Mouse (Mus musculus) midbrain, embryonic 16.5 days (tissue): ENCODE measurements around the gene Sf3a1. TPM values are rescaled to one million over a fixed set of nuclear protein-coding genes. Genes with fewer than 3 reads are reported as not detected.

ENCODE experiments used
- ATAC-seq: fragments of 200-750 bp; cut with Nextera tagmentation; 2 replicates; pipeline ENCODE4 v1.8.0; 2017; ENCODE audit warnings: moderate TSS enrichment
- H3K27ac ChIP-seq: fragments of 300-500 bp; sonication (generic); 2 replicates; pipeline ENCODE4 v1.5.1; 2014; ENCODE audit warnings: mild to moderate bottlenecking, low read length, mixed read lengths
- H3K27me3 ChIP-seq: fragments of 300-500 bp; sonication (generic); 2 replicates; pipeline ENCODE4 v1.6.1; 2014; ENCODE audit warnings: low read depth, low read length, mixed read lengths; ENCODE audit not compliant: control insufficient read depth, insufficient read depth
- H3K36me3 ChIP-seq: fragments of 300-500 bp; sonication (generic); 2 replicates; pipeline ENCODE4 v1.6.1; 2014; ENCODE audit warnings: mild to moderate bottlenecking, low read length, moderate library complexity, mixed read lengths; ENCODE audit not compliant: control insufficient read depth, insufficient read depth
- H3K4me1 ChIP-seq: fragments of 300-500 bp; sonication (generic); 2 replicates; pipeline ENCODE4 v1.6.1; 2014; ENCODE audit warnings: mild to moderate bottlenecking, low read length, mixed read lengths; ENCODE audit not compliant: control insufficient read depth, insufficient read depth
- H3K4me2 ChIP-seq: fragments of 300-500 bp; sonication (generic); 2 replicates; pipeline ENCODE4 v1.6.1; 2014; ENCODE audit warnings: mild to moderate bottlenecking, low read length, mixed read lengths
- H3K4me3 ChIP-seq: fragments of 300-500 bp; sonication (generic); 2 replicates; pipeline ENCODE4 v1.5.1; 2014; ENCODE audit warnings: low read depth, mild to moderate bottlenecking, low read length, moderate library complexity, mixed read lengths
- H3K9ac ChIP-seq: fragments of 300-500 bp; sonication (generic); 2 replicates; pipeline ENCODE4 v1.6.1; 2014; ENCODE audit warnings: low read depth, low read length, mixed read lengths
- H3K9me3 ChIP-seq: fragments of 300-500 bp; sonication (generic); replicated peaks from 2 replicates; pipeline ENCODE4 v1.6.1; 2014; ENCODE audit warnings: mild to moderate bottlenecking, low read length, mixed read lengths; ENCODE audit not compliant: control insufficient read depth, poor library complexity, severe bottlenecking
- WGBS: fragments of 180-500 bp; shearing (Covaris S2); extraction: QIAGEN DNeasy Blood & Tissue Kit; methylation state at CpG from one replicate; pipeline ENCODE4 v1.1.7; 2014; 5-methylcytosine and 5-hydroxymethylcytosine counted together
- polyA plus RNA-seq: library from polyadenylated mRNA; unstranded; fragments of >200 nt; fragmentation: Nextera tagmentation; extraction: Ambion mirVana; gene quantifications from 2 replicates; pipeline ENCODE4 v1.2.1, GENCODE M21; 2015

The Sf3a1 gene
- polyA plus RNA-seq, 1 experiment from 2014 or later: 53.8 TPM

- 72% methylated on average over 17 of the region's 17 CpGs for whole genome bisulfite sequencing
- Histone ChIP-seq H3K36me3 (no peaks in the 10 kb centered on the region), H3K9ac (no peak overlapping the region), H3K27ac (no peak overlapping the region), H3K4me3 (no peak overlapping the region), H3K27me3 (peaks cover 12% of the 10 kb centered on the region), H3K4me2 (no peak overlapping the region), H3K4me1 (peaks cover 7% of the 10 kb centered on the region; the same call in 1 of the 2 replicates), H3K9me3 (no peaks in the 10 kb centered on the region; the same call in 1 of the 2 replicates)
- no peak for ATAC-seq
Measured at GRCm38 (mm10) chr11:4222046-4222950, 62.1 kb downstream of the Sf3a1 start.

GRCm38 (mm10) chr11:4223393-4224188 lies 63.4 kb downstream of the Sf3a1 start:
- H3K9me3 ChIP-seq: no peaks in the 10 kb centered on the region
- no peak overlapping the region for H3K27ac ChIP-seq
- ATAC-seq: no peak
- no peaks in the 10 kb centered on the region; the same call in 1 of the 2 replicates for H3K27me3 ChIP-seq
- no peak overlapping the region for H3K4me3 ChIP-seq
- no peak overlapping the region for H3K4me2 ChIP-seq
- H3K36me3 ChIP-seq: no peaks in the 10 kb centered on the region
- H3K4me1 ChIP-seq: no peaks in the 10 kb centered on the region
- H3K9ac ChIP-seq: no peak overlapping the region
- 34% methylated on average over 6 of the region's 7 CpGs for WGBS

- Histone ChIP-seq H3K9me3 (no peaks in the 10 kb centered on the region), H3K4me3 (no peak overlapping the region)
- no peak for ATAC-seq
Measured at GRCm38 (mm10) chr11:4224223-4224622, 64.1 kb downstream of the Sf3a1 start.

GRCm38 (mm10) chr11:4226569-4227325 lies 66.6 kb downstream of the Sf3a1 start:
- no peak for ATAC-seq

More at GRCm38 (mm10) chr11:4224223-4224622, 64.1 kb downstream of the Sf3a1 start:
- Histone ChIP-seq H3K4me2 (no peak overlapping the region), H3K9ac (no peak overlapping the region), H3K27me3 (no peaks in the 10 kb centered on the region), H3K27ac (no peak overlapping the region), H3K36me3 (no peaks in the 10 kb centered on the region), H3K4me1 (no peaks in the 10 kb centered on the region)
- 56% methylated on average over 2 of the region's 2 CpGs for WGBS

GRCm38 (mm10) chr11:4228463-4228862 lies 68.3 kb downstream of the Sf3a1 start:
- Histone ChIP-seq H3K36me3 (no peaks in the 10 kb centered on the region), H3K4me2 (no peak overlapping the region), H3K27ac (no peak overlapping the region), H3K9ac (no peak overlapping the region), H3K9me3 (no peaks in the 10 kb centered on the region), H3K4me3 (no peak overlapping the region), H3K27me3 (no peaks in the 10 kb centered on the region), H3K4me1 (no peaks in the 10 kb centered on the region)
- WGBS: 45% methylated on average over 8 of the region's 8 CpGs
- ATAC-seq: no peak

More at GRCm38 (mm10) chr11:4226569-4227325, 66.6 kb downstream of the Sf3a1 start:
- Histone ChIP-seq H3K27ac (no peak overlapping the region), H3K9ac (no peak overlapping the region), H3K36me3 (no peaks in the 10 kb centered on the region), H3K27me3 (no peaks in the 10 kb centered on the region), H3K4me2 (no peak overlapping the region), H3K4me3 (no peak overlapping the region), H3K4me1 (no peaks in the 10 kb centered on the region), H3K9me3 (no peaks in the 10 kb centered on the region)
- 82% methylated on average over 5 of the region's 5 CpGs for WGBS

- WGBS: 65% methylated on average over 4 of the region's 4 CpGs
- no peaks in the 10 kb centered on the region for H3K36me3 ChIP-seq
- no peaks in the 10 kb centered on the region for H3K4me1 ChIP-seq
- H3K27me3 ChIP-seq: no peaks in the 10 kb centered on the region
- H3K27ac ChIP-seq: no peak overlapping the region
- H3K9me3 ChIP-seq: no peaks in the 10 kb centered on the region
- no peak overlapping the region for H3K4me3 ChIP-seq
- no peak for ATAC-seq
- no peak overlapping the region for H3K9ac ChIP-seq
- H3K4me2 ChIP-seq: no peak overlapping the region
Measured at GRCm38 (mm10) chr11:4229841-4230240, 69.7 kb downstream of the Sf3a1 start.

GRCm38 (mm10) chr11:4231435-4231834 lies 71.3 kb downstream of the Sf3a1 start:
- H3K4me3 ChIP-seq: no peak overlapping the region
- H3K27me3 ChIP-seq: no peaks in the 10 kb centered on the region
- 93% methylated on average over 2 of the region's 2 CpGs for WGBS
- H3K4me1 ChIP-seq: no peaks in the 10 kb centered on the region
- H3K36me3 ChIP-seq: no peaks in the 10 kb centered on the region
- H3K27ac ChIP-seq: no peak overlapping the region
- H3K9ac ChIP-seq: no peak overlapping the region
- H3K9me3 ChIP-seq: no peaks in the 10 kb centered on the region
- no peak overlapping the region for H3K4me2 ChIP-seq
- no peak for ATAC-seq
